Mouse (Mus musculus) c-Kit-positive CD71-positive TER-119-positive erythroid progenitor cells, embryonic 14.5 days (primary cell): ENCODE data around the gene Nme7.

Source experiments
- DNase-seq: peaks from one replicate; pipeline ENCODE4 v3.0.0-alpha.2; 2013; ENCODE audit warnings: low spot score

Gene Nme7

GRCm38 (mm10) chr1:164384354-164384753 lies 80.4 kb downstream of the Nme7 start:
- DNase-seq = no peak

- DNase-seq = no peak
These were observed 81.1 kb downstream of the Nme7 start for GRCm38 (mm10) chr1:164384972-164385371.

GRCm38 (mm10) chr1:164389743-164390142 lies 85.8 kb downstream of the Nme7 start:
- DNase-seq = no peak

- DNase-seq = no peak
These were observed 88.3 kb downstream of the Nme7 start for GRCm38 (mm10) chr1:164392176-164392575.

GRCm38 (mm10) chr1:164395131-164395780 lies 91.3 kb downstream of the Nme7 start:
- no peak for DNase-seq

- no peak for DNase-seq
These were observed 93.8 kb downstream of the Nme7 start for GRCm38 (mm10) chr1:164397672-164398071.

- no peak for DNase-seq
These were observed 95.7 kb downstream of the Nme7 start for GRCm38 (mm10) chr1:164399578-164399977.

- no peak for DNase-seq
These were observed 101.5 kb downstream of the Nme7 start for GRCm38 (mm10) chr1:164405385-164405802.

- DNase-seq = no peak
These were observed 102.6 kb downstream of the Nme7 start for GRCm38 (mm10) chr1:164406506-164406905.

- no peak for DNase-seq
These were observed 104.7 kb downstream of the Nme7 start for GRCm38 (mm10) chr1:164408655-164409054.

GRCm38 (mm10) chr1:164411306-164411705 lies 107.4 kb downstream of the Nme7 start:
- no peak for DNase-seq

GRCm38 (mm10) chr1:164412906-164413305 lies 109.0 kb downstream of the Nme7 start:
- no peak for DNase-seq

- DNase-seq = no peak
These were observed 109.7 kb downstream of the Nme7 start for GRCm38 (mm10) chr1:164413608-164414007.

GRCm38 (mm10) chr1:164415347-164415751 lies 111.4 kb downstream of the Nme7 start:
- no peak for DNase-seq

- DNase-seq = no peak
These were observed 112.9 kb downstream of the Nme7 start for GRCm38 (mm10) chr1:164416692-164417394.

GRCm38 (mm10) chr1:164417604-164418003 lies 113.7 kb downstream of the Nme7 start:
- no peak for DNase-seq

GRCm38 (mm10) chr1:164418320-164418719 lies 114.4 kb downstream of the Nme7 start:
- DNase-seq = no peak

- no peak for DNase-seq
These were observed 115.5 kb downstream of the Nme7 start for GRCm38 (mm10) chr1:164419401-164419800.

- DNase-seq = no peak
These were observed 116.9 kb downstream of the Nme7 start for GRCm38 (mm10) chr1:164420623-164421354.

- DNase-seq = no peak
These were observed 122.3 kb downstream of the Nme7 start for GRCm38 (mm10) chr1:164426227-164426626.

- no peak for DNase-seq
These were observed 123.9 kb downstream of the Nme7 start for GRCm38 (mm10) chr1:164427777-164428176.

- DNase-seq = no peak
These were observed 124.7 kb downstream of the Nme7 start for GRCm38 (mm10) chr1:164428644-164429043.

GRCm38 (mm10) chr1:164432649-164433048 lies 128.7 kb downstream of the Nme7 start:
- no peak for DNase-seq
